Mouse (Mus musculus): Measurements from ENCODE around the gene Enpp5. TPM values are rescaled to one million over a fixed set of nuclear protein-coding genes. Genes with fewer than 3 reads are reported as not detected.

Enpp5 gene
- polyA plus RNA-seq, 1 experiment = 13.8 TPM

DNA sequence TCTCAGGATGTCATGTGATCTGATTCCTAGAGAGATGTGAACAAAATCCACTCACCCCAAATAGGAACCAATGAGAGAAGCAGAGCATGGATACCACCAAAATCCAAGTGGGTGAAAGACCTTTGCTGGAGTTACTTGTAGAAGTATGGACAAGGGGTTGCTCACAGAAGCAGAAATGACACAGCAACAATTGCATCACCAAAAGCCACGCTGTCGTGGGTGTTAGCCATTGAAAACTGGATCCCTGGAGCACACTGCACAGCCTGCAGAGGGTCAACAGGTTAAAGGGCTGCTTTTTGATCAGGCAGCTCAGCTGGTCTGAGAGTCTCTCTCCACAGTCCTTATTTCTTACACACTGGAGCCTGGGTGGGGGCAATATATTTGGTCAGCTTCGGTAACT, 3.0 kb upstream of the Enpp5 start:
- H3K36me3 ChIP-seq (ENCODE audit: control insufficient read depth, insufficient read depth, low read length) = no peaks in the 10 kb centered on the region
- H3K4me3 ChIP-seq (ENCODE audit: control insufficient read depth, low read depth, low read length) = no peak overlapping the region
- no peak overlapping the region for H3K27ac ChIP-seq (ENCODE audit: control insufficient read depth, insufficient read depth, low read depth, low read length)
- no peak for TF ChIP-seq CTCF (IDR thresholded peaks at IDR 0.05; ENCODE audit: control insufficient read depth, insufficient read depth, insufficient replicate concordance, low read depth, low read length)
- TF ChIP-seq POLR2A (IDR thresholded peaks at IDR 0.05; ENCODE audit: control insufficient read depth, low read depth, low read length) = no peak
- no peaks in the 10 kb centered on the region for H3K27me3 ChIP-seq (ENCODE audit: control insufficient read depth, insufficient read depth, low read length)
- H3K4me1 ChIP-seq (ENCODE audit: control insufficient read depth, insufficient read depth, low read length) = peaks cover 3% of the 10 kb centered on the region

GRCm38 (mm10) chr17:44076051-44076680, 2.4 kb upstream of the Enpp5 start:
- H3K4me3 ChIP-seq (ENCODE audit: control insufficient read depth, low read depth, low read length) = no peak overlapping the region
- no peaks in the 10 kb centered on the region for H3K36me3 ChIP-seq (ENCODE audit: control insufficient read depth, insufficient read depth, low read length)
- H3K27me3 ChIP-seq (ENCODE audit: control insufficient read depth, insufficient read depth, low read length) = no peaks in the 10 kb centered on the region
- TF ChIP-seq CTCF (IDR thresholded peaks at IDR 0.05; ENCODE audit: control insufficient read depth, insufficient read depth, insufficient replicate concordance, low read depth, low read length) (no peak), POLR2A (IDR thresholded peaks at IDR 0.05; ENCODE audit: control insufficient read depth, low read depth, low read length) (no peak)
- peaks cover 3% of the 10 kb centered on the region for H3K4me1 ChIP-seq (ENCODE audit: control insufficient read depth, insufficient read depth, low read length)
- H3K27ac ChIP-seq (ENCODE audit: control insufficient read depth, insufficient read depth, low read depth, low read length) = no peak overlapping the region

- Histone ChIP-seq H3K27ac (ENCODE audit: control insufficient read depth, insufficient read depth, low read depth, low read length) (peak overlapping the region; percentile 66), H3K36me3 (ENCODE audit: control insufficient read depth, insufficient read depth, low read length) (no peaks in the 10 kb centered on the region), H3K4me1 (ENCODE audit: control insufficient read depth, insufficient read depth, low read length) (peaks cover 3% of the 10 kb centered on the region), H3K4me3 (ENCODE audit: control insufficient read depth, low read depth, low read length) (no peak overlapping the region), H3K27me3 (ENCODE audit: control insufficient read depth, insufficient read depth, low read length) (no peaks in the 10 kb centered on the region)
- TF ChIP-seq POLR2A (IDR thresholded peaks at IDR 0.05; ENCODE audit: control insufficient read depth, low read depth, low read length) (no peak), CTCF (IDR thresholded peaks at IDR 0.05; ENCODE audit: control insufficient read depth, insufficient read depth, insufficient replicate concordance, low read depth, low read length) (no peak)
Observed at GRCm38 (mm10) chr17:44077146-44077842, 1.3 kb upstream of the Enpp5 start.

DNA sequence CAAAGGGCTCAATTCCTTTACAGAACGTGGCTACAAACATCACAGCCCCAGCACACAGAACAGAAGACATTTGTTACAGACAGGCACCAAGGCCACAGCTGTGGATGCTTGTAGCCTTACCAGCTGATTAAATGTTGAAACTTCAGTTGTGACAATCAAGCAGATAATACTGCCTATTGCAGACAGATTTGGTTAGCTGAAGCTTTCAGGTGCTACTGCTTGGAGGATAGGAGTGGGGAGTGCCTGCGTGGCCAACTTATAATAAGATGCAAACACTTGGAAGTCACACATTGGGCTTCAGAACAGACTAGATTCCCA, 811 bp upstream of the Enpp5 start:
- peak overlapping the region; percentile 44; the same call in 1 of the 2 replicates for H3K27ac ChIP-seq (ENCODE audit: control insufficient read depth, insufficient read depth, low read depth, low read length)
- H3K4me1 ChIP-seq (ENCODE audit: control insufficient read depth, insufficient read depth, low read length) = peaks cover 3% of the 10 kb centered on the region
- no peaks in the 10 kb centered on the region for H3K36me3 ChIP-seq (ENCODE audit: control insufficient read depth, insufficient read depth, low read length)
- no peak overlapping the region for H3K4me3 ChIP-seq (ENCODE audit: control insufficient read depth, low read depth, low read length)
- no peaks in the 10 kb centered on the region for H3K27me3 ChIP-seq (ENCODE audit: control insufficient read depth, insufficient read depth, low read length)
- TF ChIP-seq CTCF (IDR thresholded peaks at IDR 0.05; ENCODE audit: control insufficient read depth, insufficient read depth, insufficient replicate concordance, low read depth, low read length) = no peak
- no peak for TF ChIP-seq POLR2A (IDR thresholded peaks at IDR 0.05; ENCODE audit: control insufficient read depth, low read depth, low read length)

GRCm38 (mm10) chr17:44083156-44083555, 4.5 kb downstream of the Enpp5 start:
- no peaks in the 10 kb centered on the region for H3K36me3 ChIP-seq (ENCODE audit: control insufficient read depth, insufficient read depth, low read length)
- no peak for TF ChIP-seq CTCF (IDR thresholded peaks at IDR 0.05; ENCODE audit: control insufficient read depth, insufficient read depth, insufficient replicate concordance, low read depth, low read length)
- no peak for TF ChIP-seq POLR2A (IDR thresholded peaks at IDR 0.05; ENCODE audit: control insufficient read depth, low read depth, low read length)
- no peak overlapping the region for H3K4me3 ChIP-seq (ENCODE audit: control insufficient read depth, low read depth, low read length)
- H3K27me3 ChIP-seq (ENCODE audit: control insufficient read depth, insufficient read depth, low read length) = no peaks in the 10 kb centered on the region
- H3K4me1 ChIP-seq (ENCODE audit: control insufficient read depth, insufficient read depth, low read length) = peaks cover 3% of the 10 kb centered on the region
- no peak overlapping the region for H3K27ac ChIP-seq (ENCODE audit: control insufficient read depth, insufficient read depth, low read depth, low read length)

DNA sequence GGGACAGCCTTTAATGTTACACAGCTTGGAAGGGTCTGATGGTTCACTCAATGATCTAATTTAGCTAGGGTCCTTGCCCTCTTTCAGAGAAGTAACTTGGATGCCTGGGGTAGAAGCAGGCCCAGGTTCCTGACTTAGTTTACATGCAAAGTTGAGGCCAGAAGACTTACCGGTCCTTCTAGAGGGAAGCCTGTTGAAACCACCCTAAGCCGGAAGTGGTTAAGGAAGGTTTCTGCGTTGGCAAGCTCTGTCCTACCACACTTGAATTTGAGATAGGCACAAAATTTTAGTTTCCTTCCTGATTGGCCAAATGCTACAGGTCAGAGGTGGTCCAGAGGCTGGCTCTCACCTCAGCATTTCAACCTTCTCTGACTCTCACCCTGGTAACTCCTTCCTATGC, 9.6 kb downstream of the Enpp5 start:
- H3K27me3 ChIP-seq (ENCODE audit: control insufficient read depth, insufficient read depth, low read length) = no peaks in the 10 kb centered on the region
- H3K4me1 ChIP-seq (ENCODE audit: control insufficient read depth, insufficient read depth, low read length) = no peaks in the 10 kb centered on the region
- no peak for TF ChIP-seq POLR2A (IDR thresholded peaks at IDR 0.05; ENCODE audit: control insufficient read depth, low read depth, low read length)
- no peak for TF ChIP-seq CTCF (IDR thresholded peaks at IDR 0.05; ENCODE audit: control insufficient read depth, insufficient read depth, insufficient replicate concordance, low read depth, low read length)
- no peak overlapping the region for H3K4me3 ChIP-seq (ENCODE audit: control insufficient read depth, low read depth, low read length)
- H3K27ac ChIP-seq (ENCODE audit: control insufficient read depth, insufficient read depth, low read depth, low read length) = no peak overlapping the region
- H3K36me3 ChIP-seq (ENCODE audit: control insufficient read depth, insufficient read depth, low read length) = no peaks in the 10 kb centered on the region

DNA sequence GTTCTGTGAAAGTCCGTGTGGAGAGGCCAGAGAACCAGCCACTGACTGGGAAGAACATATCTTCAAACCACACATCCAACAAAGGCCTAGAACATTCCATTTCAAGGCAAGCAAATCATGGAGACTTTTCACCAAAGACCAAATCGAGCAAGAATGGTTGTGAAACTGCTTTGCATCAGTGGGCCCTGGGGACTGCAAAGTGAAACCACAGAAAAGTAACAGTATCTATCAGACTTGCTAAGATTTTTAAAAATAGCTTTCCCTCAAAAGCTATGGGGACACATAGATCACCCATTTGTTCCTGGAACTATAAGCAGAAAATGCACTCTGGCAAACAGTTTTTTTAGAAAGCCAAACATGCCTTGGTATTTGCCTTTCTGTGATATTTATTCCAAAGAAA, 12.3 kb downstream of the Enpp5 start:
- H3K4me3 ChIP-seq (ENCODE audit: control insufficient read depth, low read depth, low read length) = no peak overlapping the region
- no peaks in the 10 kb centered on the region for H3K36me3 ChIP-seq (ENCODE audit: control insufficient read depth, insufficient read depth, low read length)
- H3K27ac ChIP-seq (ENCODE audit: control insufficient read depth, insufficient read depth, low read depth, low read length) = no peak overlapping the region
- H3K27me3 ChIP-seq (ENCODE audit: control insufficient read depth, insufficient read depth, low read length) = no peaks in the 10 kb centered on the region
- TF ChIP-seq POLR2A (IDR thresholded peaks at IDR 0.05; ENCODE audit: control insufficient read depth, low read depth, low read length) (no peak), CTCF (IDR thresholded peaks at IDR 0.05; ENCODE audit: control insufficient read depth, insufficient read depth, insufficient replicate concordance, low read depth, low read length) (no peak)
- H3K4me1 ChIP-seq (ENCODE audit: control insufficient read depth, insufficient read depth, low read length) = no peaks in the 10 kb centered on the region

All from testis, adult 2 months (tissue).